Mouse (Mus musculus) hematopoietic stem cell, adult 5-6 weeks (primary cell): ENCODE measurements around the gene Lyz1. TPM values are rescaled to one million over a fixed set of nuclear protein-coding genes. Genes with fewer than 3 reads are reported as not detected.

Experiments used
- ATAC-seq, 2 experiments: fragments of 125-278 bp in 1 of 2; replicated peaks in 1 of 2; 2 replicates each; pipeline ENCODE4 v1.8.0; 2016 to 2017; ENCODE audit warnings: inconsistent platforms in 2 of 2, mild to moderate bottlenecking in 2 of 2, moderate number of reproducible peaks in 2 of 2, low read depth in 1 of 2, moderate TSS enrichment in 1 of 2; ENCODE audit not compliant: low FRiP score in 2 of 2, poor library complexity in 2 of 2, severe bottlenecking in 2 of 2, insufficient read depth in 1 of 2, low TSS enrichment in 1 of 2
- total RNA-seq: library from RNA; stranded (forward); fragments of 172-1452, 232-1000 nt; gene quantifications from 2 replicates; pipeline ENCODE4 v1.2.3, GENCODE M21; 2017

Gene Lyz1
- total RNA-seq, 1 experiment from 2014 or later = not detected

- ATAC-seq = no peak
Measured at GRCm38 (mm10) chr10:117275681-117276369, 16.8 kb downstream of the Lyz1 start.

- ATAC-seq = peak; percentile 89 to 95
Measured at GRCm38 (mm10) chr10:117274645-117275044, 18.0 kb downstream of the Lyz1 start.

GRCm38 (mm10) chr10:117272023-117272422, 20.6 kb downstream of the Lyz1 start:
- no peak for ATAC-seq

GRCm38 (mm10) chr10:117259870-117260269, 32.8 kb downstream of the Lyz1 start:
- no peak for ATAC-seq

GRCm38 (mm10) chr10:117238603-117239002, 54.1 kb downstream of the Lyz1 start, which contains the start of gene 9530003J23Rik:
9530003J23Rik (minus strand) TSS chr10:117238703.
- no peak for ATAC-seq

Other genes with a start within 250 kb of the Lyz1 start
- not detected in 2 replicates for gene Lrrc10, start 247.5 kb downstream of the Lyz1 start, total RNA-seq
- 549 and 550 TPM in 2 replicates for gene Cct2, start 229.1 kb downstream of the Lyz1 start, total RNA-seq
- gene Frs2, start 144.3 kb downstream of the Lyz1 start, total RNA-seq = 12.1 and 25.3 TPM in 2 replicates
- 116 and 171 TPM in 2 replicates for gene Yeats4, start 68.4 kb downstream of the Lyz1 start, total RNA-seq
- gene 9530003J23Rik, start 54.2 kb downstream of the Lyz1 start, total RNA-seq = not detected in 2 replicates
- gene Lyz2, start 10.5 kb downstream of the Lyz1 start, total RNA-seq = 718 and 1,972 TPM in 2 replicates
- 126 and 139 TPM in 2 replicates for gene Cpsf6, start 87.1 kb upstream of the Lyz1 start, total RNA-seq